Mouse (Mus musculus) embryonic facial prominence, embryonic 10.5 days (tissue): ENCODE results near the gene Cideb. TPM values are rescaled to one million over a fixed set of nuclear protein-coding genes. Genes with fewer than 3 reads are reported as not detected.

Experiments used
- DNase-seq: peaks from one replicate; pipeline ENCODE4 v3.0.0-alpha.2; 2017; ENCODE audit warnings: low spot score
- H3K27ac ChIP-seq: fragments of 300-500 bp; sonication (generic); replicated peaks from 2 replicates; pipeline ENCODE4 v1.5.1; 2016; ENCODE audit warnings: mild to moderate bottlenecking
- H3K27me3 ChIP-seq: fragments of 300-500 bp; sonication (generic); replicated peaks from 2 replicates; pipeline ENCODE4 v1.6.1; 2016; ENCODE audit warnings: low read depth, mild to moderate bottlenecking; ENCODE audit not compliant: poor library complexity, severe bottlenecking
- H3K36me3 ChIP-seq: fragments of 300-500 bp; sonication (generic); replicated peaks from 2 replicates; pipeline ENCODE4 v1.6.1; 2016; ENCODE audit warnings: mild to moderate bottlenecking, moderate library complexity
- H3K4me1 ChIP-seq: fragments of 300-500 bp; sonication (generic); 2 replicates; pipeline ENCODE4 v1.6.1; 2016
- H3K4me3 ChIP-seq: fragments of 300-500 bp; sonication (generic); 2 replicates; pipeline ENCODE4 v1.5.1; 2016; ENCODE audit warnings: mild to moderate bottlenecking, moderate library complexity
- H3K9me3 ChIP-seq: fragments of 300-500 bp; sonication (generic); 2 replicates; pipeline ENCODE4 v1.6.1; 2016; ENCODE audit warnings: mild to moderate bottlenecking
- WGBS: fragments of 180-500 bp; shearing (Covaris S2); methylation state at CpG from one replicate; pipeline ENCODE4 v1.1.7; 2016; 5-methylcytosine and 5-hydroxymethylcytosine counted together
- polyA plus RNA-seq: library from polyadenylated mRNA; unstranded; fragments of >200 nt; fragmentation: Nextera tagmentation; extraction: Ambion mirVana; gene quantifications from 2 replicates; pipeline ENCODE4 v1.2.1, GENCODE M21; 2016

Cideb gene
- polyA plus RNA-seq: 0.16 TPM in 1 of 2 replicates, not detected in the other

GRCm38 (mm10) chr14:55758363-55758784 lies at the start of gene Cideb:
Gene Cideb (minus strand): TSS chr14:55758458.
- Histone ChIP-seq H3K4me3 (no peak within 1 kb of the TSS), H3K9me3 (no peaks in the 10 kb centered on the region), H3K36me3 (peaks cover 35% of the 10 kb centered on the region), H3K27ac (no peak within 1 kb of the TSS), H3K4me1 (peaks cover 23% of the 10 kb centered on the region), H3K27me3 (peaks cover 32% of the 10 kb centered on the region)
- peak; percentile 52 for DNase-seq
- WGBS: 22% methylated on average over 8 of the region's 8 CpGs

- Histone ChIP-seq H3K27ac (no peak overlapping the region), H3K4me3 (no peak overlapping the region), H3K4me1 (no peaks in the 10 kb centered on the region), H3K27me3 (0 out of 2 replicates have a peak, but pooled peaks cover 3% of the 10 kb centered on the region), H3K9me3 (no peaks in the 10 kb centered on the region), H3K36me3 (no peaks in the 10 kb centered on the region)
- no peak for DNase-seq
- WGBS: 87% methylated on average over 15 of the region's 15 CpGs
These were observed 37.3 kb upstream of the Cideb start for GRCm38 (mm10) chr14:55795380-55796163.

GRCm38 (mm10) chr14:55793946-55794345 lies 35.7 kb upstream of the Cideb start:
- 76% methylated on average over 2 of the region's 2 CpGs for WGBS
- DNase-seq: no peak
- H3K4me1 ChIP-seq: 0 out of 2 replicates have a peak, but pooled peaks cover under 1% of the 10 kb centered on the region
- H3K27ac ChIP-seq: no peak overlapping the region
- H3K4me3 ChIP-seq: no peak overlapping the region
- H3K36me3 ChIP-seq: no peaks in the 10 kb centered on the region
- no peaks in the 10 kb centered on the region for H3K9me3 ChIP-seq
- H3K27me3 ChIP-seq: peaks cover 19% of the 10 kb centered on the region

GRCm38 (mm10) chr14:55793461-55793860 lies 35.2 kb upstream of the Cideb start:
- Histone ChIP-seq H3K36me3 (no peaks in the 10 kb centered on the region), H3K4me1 (peaks cover 5% of the 10 kb centered on the region), H3K9me3 (no peaks in the 10 kb centered on the region), H3K27me3 (peaks cover 23% of the 10 kb centered on the region), H3K27ac (no peak overlapping the region), H3K4me3 (no peak overlapping the region)
- no peak for DNase-seq
- 69% methylated on average over 2 of the region's 2 CpGs for WGBS

- no peaks in the 10 kb centered on the region for H3K9me3 ChIP-seq
- H3K27me3 ChIP-seq: peaks cover 73% of the 10 kb centered on the region
- WGBS: 6% methylated on average over 40 of the region's 40 CpGs
- peak; percentile 43 for DNase-seq
- peak within 1 kb of the TSS; percentile 56 for H3K4me3 ChIP-seq
- H3K27ac ChIP-seq: no peak within 1 kb of the TSS; the same call in 1 of the 2 replicates
- 0 out of 2 replicates have a peak, but pooled peaks cover 6% of the 10 kb centered on the region for H3K36me3 ChIP-seq
- H3K4me1 ChIP-seq: peaks cover 23% of the 10 kb centered on the region
These were observed 30.2 kb upstream of the Cideb start, which contains the start of gene Ripk3 for GRCm38 (mm10) chr14:55788256-55789050. Gene Ripk3 (minus strand): TSS chr14:55788865.

- Histone ChIP-seq H3K9me3 (no peaks in the 10 kb centered on the region), H3K4me3 (peak overlapping the region; percentile 56), H3K27me3 (peaks cover 81% of the 10 kb centered on the region), H3K27ac (no peak overlapping the region), H3K36me3 (0 out of 2 replicates have a peak, but pooled peaks cover 6% of the 10 kb centered on the region), H3K4me1 (peaks cover 30% of the 10 kb centered on the region)
- 36% methylated on average over 11 of the region's 11 CpGs for WGBS
- no peak for DNase-seq
These were observed 29.5 kb upstream of the Cideb start for GRCm38 (mm10) chr14:55787731-55788130.

- peaks cover 51% of the 10 kb centered on the region for H3K4me1 ChIP-seq
- no peak overlapping the region for H3K27ac ChIP-seq
- H3K4me3 ChIP-seq: no peak overlapping the region
- peaks cover 98% of the 10 kb centered on the region for H3K27me3 ChIP-seq
- H3K9me3 ChIP-seq: no peaks in the 10 kb centered on the region
- H3K36me3 ChIP-seq: 0 out of 2 replicates have a peak, but pooled peaks cover 6% of the 10 kb centered on the region
- WGBS: 25% methylated on average over 6 of the region's 6 CpGs
- no peak for DNase-seq
These were observed 26.9 kb upstream of the Cideb start for GRCm38 (mm10) chr14:55785195-55785594.

- peaks cover 50% of the 10 kb centered on the region for H3K4me1 ChIP-seq
- no peak for DNase-seq
- H3K36me3 ChIP-seq: peaks cover 14% of the 10 kb centered on the region
- H3K27me3 ChIP-seq: peaks cover 93% of the 10 kb centered on the region
- H3K27ac ChIP-seq: peak within 1 kb of the TSS; percentile 79
- 5% methylated on average over 13 of the region's 13 CpGs for WGBS
- H3K9me3 ChIP-seq: no peaks in the 10 kb centered on the region
- peak within 1 kb of the TSS; percentile 60 for H3K4me3 ChIP-seq
These were observed 25.6 kb upstream of the Cideb start, which contains the start of gene Adcy4 for GRCm38 (mm10) chr14:55783958-55784235. Gene Adcy4 (minus strand): TSS chr14:55784095.

- H3K9me3 ChIP-seq: no peaks in the 10 kb centered on the region
- peaks cover 45% of the 10 kb centered on the region for H3K4me1 ChIP-seq
- peaks cover 14% of the 10 kb centered on the region for H3K36me3 ChIP-seq
- H3K4me3 ChIP-seq: peak overlapping the region; percentile 60
- peaks cover 88% of the 10 kb centered on the region for H3K27me3 ChIP-seq
- H3K27ac ChIP-seq: peak overlapping the region; percentile 79
- WGBS: under 1% methylated on average over 31 of the region's 31 CpGs
- peak; percentile 63 for DNase-seq
These were observed 25.1 kb upstream of the Cideb start for GRCm38 (mm10) chr14:55783171-55783957.

- Histone ChIP-seq H3K36me3 (peaks cover 18% of the 10 kb centered on the region), H3K4me1 (peaks cover 40% of the 10 kb centered on the region), H3K9me3 (no peaks in the 10 kb centered on the region), H3K27me3 (peaks cover 79% of the 10 kb centered on the region), H3K27ac (peak overlapping the region; percentile 76), H3K4me3 (peak overlapping the region; percentile 60)
- 41% methylated on average over 9 of the region's 9 CpGs for WGBS
- no peak for DNase-seq
These were observed 24.2 kb upstream of the Cideb start for GRCm38 (mm10) chr14:55782361-55782960.

- peaks cover 67% of the 10 kb centered on the region for H3K27me3 ChIP-seq
- peaks cover 52% of the 10 kb centered on the region for H3K4me1 ChIP-seq
- H3K27ac ChIP-seq: peak overlapping the region; percentile 45; the same call in 1 of the 2 replicates
- DNase-seq: peak; percentile 77
- 13% methylated on average over 14 of the region's 14 CpGs for WGBS
- H3K9me3 ChIP-seq: no peaks in the 10 kb centered on the region
- H3K36me3 ChIP-seq: peaks cover 18% of the 10 kb centered on the region
- peak overlapping the region; percentile 41 for H3K4me3 ChIP-seq
These were observed 23.1 kb upstream of the Cideb start for GRCm38 (mm10) chr14:55781310-55781709.
